ENCODE assay signal across 10 mouse cellular contexts in genomic region chr13:23597957-23598356, GRCm38 (mm10). TPM values are rescaled to one million over a fixed set of nuclear protein-coding genes. Genes with fewer than 3 reads are reported as not detected.
DNase-seq lines count a peak whose midpoint lies in the region; ATAC-seq lines count a peak whose summit lies in the region.
"Had no signal": no experiment of that assay in that cellular context is flagged by ENCODE, and none has a peak within 500 bp of the region (broad histone marks: within the 10 kb centered on the region; RNA-seq: fewer than 3 reads in every experiment).

No protein-coding gene starts in this region.

- no peak overlapping the region for H3K9ac ChIP-seq in midbrain, embryonic 13.5 days (replicated peaks)
- no peak overlapping the region for H3K9ac ChIP-seq in embryonic facial prominence, embryonic 14.5 days (ENCODE audit: low read depth, low read length)
- no peak overlapping the region for H3K9ac ChIP-seq in neural tube, embryonic 14.5 days (replicated peaks; ENCODE audit: low read depth, low read length)
- H3K9ac ChIP-seq: embryonic facial prominence, embryonic 15.5 days; neural tube, embryonic 12.5 days had no signal

- H3K36me3 ChIP-seq in midbrain, embryonic 10.5 days: no peaks in the 10 kb centered on the region
- no peaks in the 10 kb centered on the region for H3K36me3 ChIP-seq in midbrain, embryonic 13.5 days
- no peaks in the 10 kb centered on the region for H3K36me3 ChIP-seq in embryonic facial prominence, embryonic 14.5 days (ENCODE audit: control insufficient read depth, insufficient read depth, low read length)
- no peaks in the 10 kb centered on the region for H3K36me3 ChIP-seq in limb, embryonic 10.5 days
- H3K36me3 ChIP-seq in neural tube, embryonic 14.5 days (ENCODE audit: control insufficient read depth, insufficient read depth, low read length): no peaks in the 10 kb centered on the region
- H3K36me3 ChIP-seq: embryonic facial prominence, embryonic 15.5 days; neural tube, embryonic 12.5 days had no signal

- ATAC-seq in midbrain, embryonic 13.5 days: no peak
- ATAC-seq in embryonic facial prominence, embryonic 14.5 days (ENCODE audit: low read depth): no peak
- ATAC-seq in hematopoietic stem cell, adult 5-6 weeks (replicated peaks in 1 of 2; ENCODE audit: insufficient read depth in 1 of 2, low FRiP score in 2 of 2, low TSS enrichment in 1 of 2, low read depth in 1 of 2, poor library complexity in 2 of 2, severe bottlenecking in 2 of 2): peak; percentile 34 to 74; a peak in 3 of 4 replicates
- peak; percentile 71; the same call in 1 of the 2 replicates for ATAC-seq in neural tube, embryonic 14.5 days (ENCODE audit: low read depth)

- H3K4me1 ChIP-seq in midbrain, embryonic 10.5 days: no peaks in the 10 kb centered on the region
- no peaks in the 10 kb centered on the region for H3K4me1 ChIP-seq in midbrain, embryonic 13.5 days (replicated peaks)
- H3K4me1 ChIP-seq in embryonic facial prominence, embryonic 14.5 days (ENCODE audit: control insufficient read depth, insufficient read depth, low read length): no peaks in the 10 kb centered on the region
- peaks cover 4% of the 10 kb centered on the region for H3K4me1 ChIP-seq in limb, embryonic 10.5 days
- H3K4me1 ChIP-seq in neural tube, embryonic 14.5 days (ENCODE audit: control insufficient read depth, insufficient read depth, low read length): no peaks in the 10 kb centered on the region
- H3K4me1 ChIP-seq: embryonic facial prominence, embryonic 15.5 days; neural tube, embryonic 12.5 days had no signal

- H3K27me3 ChIP-seq in midbrain, embryonic 10.5 days (ENCODE audit: low read depth, poor library complexity, severe bottlenecking): no peaks in the 10 kb centered on the region
- H3K27me3 ChIP-seq in midbrain, embryonic 13.5 days: no peaks in the 10 kb centered on the region
- no peaks in the 10 kb centered on the region for H3K27me3 ChIP-seq in embryonic facial prominence, embryonic 14.5 days (replicated peaks; ENCODE audit: control insufficient read depth, insufficient read depth, low read length)
- no peaks in the 10 kb centered on the region for H3K27me3 ChIP-seq in limb, embryonic 10.5 days (ENCODE audit: low read depth, poor library complexity, severe bottlenecking)
- H3K27me3 ChIP-seq in neural tube, embryonic 14.5 days (ENCODE audit: control insufficient read depth, insufficient read depth, low read length): no peaks in the 10 kb centered on the region
- H3K27me3 ChIP-seq: embryonic facial prominence, embryonic 15.5 days; neural tube, embryonic 12.5 days had no signal

- no peak overlapping the region for H3K4me2 ChIP-seq in midbrain, embryonic 13.5 days (replicated peaks)
- no peak overlapping the region for H3K4me2 ChIP-seq in embryonic facial prominence, embryonic 14.5 days (ENCODE audit: low read depth, low read length)
- no peak overlapping the region for H3K4me2 ChIP-seq in neural tube, embryonic 14.5 days (ENCODE audit: low read depth, low read length)
- H3K4me2 ChIP-seq: embryonic facial prominence, embryonic 15.5 days; neural tube, embryonic 12.5 days had no signal

- H3K9me3 ChIP-seq in midbrain, embryonic 10.5 days (replicated peaks): no peaks in the 10 kb centered on the region
- H3K9me3 ChIP-seq in midbrain, embryonic 13.5 days: no peaks in the 10 kb centered on the region
- H3K9me3 ChIP-seq in embryonic facial prominence, embryonic 14.5 days (ENCODE audit: control insufficient read depth, low read length): no peaks in the 10 kb centered on the region
- no peaks in the 10 kb centered on the region for H3K9me3 ChIP-seq in limb, embryonic 10.5 days (replicated peaks)
- no peaks in the 10 kb centered on the region for H3K9me3 ChIP-seq in neural tube, embryonic 14.5 days (ENCODE audit: control insufficient read depth, low read length)
- H3K9me3 ChIP-seq: embryonic facial prominence, embryonic 15.5 days; neural tube, embryonic 12.5 days had no signal

- peak; percentile 74 for DNase-seq in midbrain, embryonic 10.5 days (ENCODE audit: low spot score)
- peak; percentile 80 for DNase-seq in adrenal gland, postnatal 25 days
- DNase-seq in embryonic facial prominence, embryonic 14.5 days (ENCODE audit: low spot score): peak; percentile 82
- peak; percentile 84 for DNase-seq in limb, embryonic 10.5 days (ENCODE audit: low spot score)
- DNase-seq in thymus, postnatal 14 days: peak; percentile 85

- H3K27ac ChIP-seq in midbrain, embryonic 10.5 days (replicated peaks): no peak overlapping the region
- H3K27ac ChIP-seq in midbrain, embryonic 13.5 days: no peak overlapping the region
- no peak overlapping the region for H3K27ac ChIP-seq in embryonic facial prominence, embryonic 14.5 days (replicated peaks; ENCODE audit: low read depth, low read length)
- no peak overlapping the region for H3K27ac ChIP-seq in limb, embryonic 10.5 days
- no peak overlapping the region for H3K27ac ChIP-seq in neural tube, embryonic 14.5 days (ENCODE audit: low read depth, low read length)
- H3K27ac ChIP-seq: embryonic facial prominence, embryonic 15.5 days; neural tube, embryonic 12.5 days had no signal

- no peak overlapping the region for H3K4me3 ChIP-seq in midbrain, embryonic 10.5 days
- no peak overlapping the region for H3K4me3 ChIP-seq in midbrain, embryonic 13.5 days (replicated peaks)
- no peak overlapping the region for H3K4me3 ChIP-seq in embryonic facial prominence, embryonic 14.5 days (ENCODE audit: low read depth, low read length)
- no peak overlapping the region for H3K4me3 ChIP-seq in limb, embryonic 10.5 days
- no peak overlapping the region for H3K4me3 ChIP-seq in neural tube, embryonic 14.5 days (ENCODE audit: low read depth, low read length)
- H3K4me3 ChIP-seq: embryonic facial prominence, embryonic 15.5 days; neural tube, embryonic 12.5 days had no signal

- 9% methylated on average over 9 of the region's 9 CpGs for WGBS in midbrain, embryonic 10.5 days
- 8% methylated on average over 9 of the region's 9 CpGs for WGBS in midbrain, embryonic 13.5 days
- WGBS in embryonic facial prominence, embryonic 14.5 days: 6% methylated on average over 9 of the region's 9 CpGs
- WGBS in limb, embryonic 10.5 days: 6% methylated on average over 9 of the region's 9 CpGs
- WGBS in neural tube, embryonic 14.5 days: 10% methylated on average over 9 of the region's 9 CpGs

RNA-seq across cellular contexts. Expression of gene Hist1h4d, which starts 16.6 kb away (rescaled TPM):
- 95.1 and 103 TPM in 2 replicates for polyA plus RNA-seq in midbrain, embryonic 10.5 days (2016; fragmentation: Nextera tagmentation; extraction: Ambion mirVana)
- 74.3 and 84.0 TPM in 2 replicates for polyA plus RNA-seq in midbrain, embryonic 13.5 days (2015; fragmentation: Nextera tagmentation; extraction: Ambion mirVana)
- total RNA-seq in adrenal gland, postnatal 25 days (2021): 174 and 185 TPM in 2 replicates
- polyA plus RNA-seq in embryonic facial prominence, embryonic 14.5 days (2014; fragmentation: Nextera tagmentation; extraction: Ambion mirVana): 74.5 and 84.0 TPM in 2 replicates
- 639 and 801 TPM in 2 replicates for total RNA-seq in hematopoietic stem cell, adult 5-6 weeks (2017)
- 109 and 120 TPM in 2 replicates for polyA plus RNA-seq in limb, embryonic 10.5 days (2016; fragmentation: Nextera tagmentation; extraction: Ambion mirVana)
- polyA plus RNA-seq in neural tube, embryonic 14.5 days (2014; fragmentation: Nextera tagmentation; extraction: Ambion mirVana): 23.6 and 25.2 TPM in 2 replicates

RNA-seq across cellular contexts. Expression of gene Hist1h3d, which starts 22.4 kb away (rescaled TPM):
- polyA plus RNA-seq in midbrain, embryonic 10.5 days (2016; fragmentation: Nextera tagmentation; extraction: Ambion mirVana): 6.2 and 10.8 TPM in 2 replicates
- polyA plus RNA-seq in midbrain, embryonic 13.5 days (2015; fragmentation: Nextera tagmentation; extraction: Ambion mirVana): 2.1 and 3.1 TPM in 2 replicates
- total RNA-seq in adrenal gland, postnatal 25 days (2021): 12.9 and 16.6 TPM in 2 replicates
- 5.2 and 7.2 TPM in 2 replicates for polyA plus RNA-seq in embryonic facial prominence, embryonic 14.5 days (2014; fragmentation: Nextera tagmentation; extraction: Ambion mirVana)
- 76.7 and 84.0 TPM in 2 replicates for total RNA-seq in hematopoietic stem cell, adult 5-6 weeks (2017)
- polyA plus RNA-seq in limb, embryonic 10.5 days (2016; fragmentation: Nextera tagmentation; extraction: Ambion mirVana): 7.7 and 9.6 TPM in 2 replicates
- 0.50 and 1.1 TPM in 2 replicates for polyA plus RNA-seq in neural tube, embryonic 14.5 days (2014; fragmentation: Nextera tagmentation; extraction: Ambion mirVana)

RNA-seq across cellular contexts. Expression of gene Hist1h2be, which starts 23.0 kb away (rescaled TPM):
- 3.1 and 3.2 TPM in 2 replicates for polyA plus RNA-seq in midbrain, embryonic 10.5 days (2016; fragmentation: Nextera tagmentation; extraction: Ambion mirVana)
- polyA plus RNA-seq in midbrain, embryonic 13.5 days (2015; fragmentation: Nextera tagmentation; extraction: Ambion mirVana): 1.4 and 2.0 TPM in 2 replicates
- total RNA-seq in adrenal gland, postnatal 25 days (2021): 18.6 and 18.8 TPM in 2 replicates
- 1.5 and 2.2 TPM in 2 replicates for polyA plus RNA-seq in embryonic facial prominence, embryonic 14.5 days (2014; fragmentation: Nextera tagmentation; extraction: Ambion mirVana)
- total RNA-seq in hematopoietic stem cell, adult 5-6 weeks (2017): 51.7 and 72.2 TPM in 2 replicates
- 2.3 and 4.2 TPM in 2 replicates for polyA plus RNA-seq in limb, embryonic 10.5 days (2016; fragmentation: Nextera tagmentation; extraction: Ambion mirVana)
- polyA plus RNA-seq in neural tube, embryonic 14.5 days (2014; fragmentation: Nextera tagmentation; extraction: Ambion mirVana): 1.1 and 1.3 TPM in 2 replicates

RNA-seq across cellular contexts. Expression of gene Hist1h2ad, which starts 23.8 kb away (rescaled TPM):
- polyA plus RNA-seq in midbrain, embryonic 10.5 days (2016; fragmentation: Nextera tagmentation; extraction: Ambion mirVana): 0.67 and 1.3 TPM in 2 replicates
- 0.93 and 1.7 TPM in 2 replicates for polyA plus RNA-seq in midbrain, embryonic 13.5 days (2015; fragmentation: Nextera tagmentation; extraction: Ambion mirVana)
- total RNA-seq in adrenal gland, postnatal 25 days (2021): 2.3 and 9.6 TPM in 2 replicates
- polyA plus RNA-seq in embryonic facial prominence, embryonic 14.5 days (2014; fragmentation: Nextera tagmentation; extraction: Ambion mirVana): 1.6 and 2.8 TPM in 2 replicates
- total RNA-seq in hematopoietic stem cell, adult 5-6 weeks (2017): 346 and 539 TPM in 2 replicates
- 1.3 and 3.9 TPM in 2 replicates for polyA plus RNA-seq in limb, embryonic 10.5 days (2016; fragmentation: Nextera tagmentation; extraction: Ambion mirVana)
- polyA plus RNA-seq in neural tube, embryonic 14.5 days (2014; fragmentation: Nextera tagmentation; extraction: Ambion mirVana): 1.1 TPM in 1 of 2 replicates, not detected in the other

RNA-seq across cellular contexts. Expression of gene Hist1h2bf, which starts 24.0 kb away (rescaled TPM):
- polyA plus RNA-seq in midbrain, embryonic 10.5 days (2016; fragmentation: Nextera tagmentation; extraction: Ambion mirVana): 3.8 TPM in 2 replicates
- polyA plus RNA-seq in midbrain, embryonic 13.5 days (2015; fragmentation: Nextera tagmentation; extraction: Ambion mirVana): 3.3 and 4.5 TPM in 2 replicates
- 61.2 and 62.9 TPM in 2 replicates for total RNA-seq in adrenal gland, postnatal 25 days (2021)
- polyA plus RNA-seq in embryonic facial prominence, embryonic 14.5 days (2014; fragmentation: Nextera tagmentation; extraction: Ambion mirVana): 3.6 and 4.1 TPM in 2 replicates
- 223 and 278 TPM in 2 replicates for total RNA-seq in hematopoietic stem cell, adult 5-6 weeks (2017)
- polyA plus RNA-seq in limb, embryonic 10.5 days (2016; fragmentation: Nextera tagmentation; extraction: Ambion mirVana): 2.4 and 3.5 TPM in 2 replicates
- polyA plus RNA-seq in neural tube, embryonic 14.5 days (2014; fragmentation: Nextera tagmentation; extraction: Ambion mirVana): 0.94 TPM in 1 of 2 replicates, not detected in the other

Comparison
In these comparisons a context has a peak if more than half of its experiments do, and no peak if none do; other contexts are left out.
1. ATAC-seq: peak in hematopoietic stem cell, adult 5-6 weeks (2 of 2) and neural tube, embryonic 14.5 days (single experiment); none in midbrain, embryonic 13.5 days (single experiment) and embryonic facial prominence, embryonic 14.5 days (single experiment).
2. Peak in every context shown above with its lines, with median percentiles within 50 percentile points of each other: DNase-seq.